ENCODE assay signal across 9 mouse cellular contexts in genomic region chr11:77501392-77501791, GRCm38 (mm10). TPM values are rescaled to one million over a fixed set of nuclear protein-coding genes. Genes with fewer than 3 reads are reported as not detected.
DNase-seq lines count a peak whose midpoint lies in the region; ATAC-seq and TF ChIP-seq lines count a peak whose summit lies in the region.
"Had no signal": no experiment of that assay in that cellular context is flagged by ENCODE, and none has a peak within 500 bp of the region (broad histone marks: within the 10 kb centered on the region; RNA-seq: fewer than 3 reads in every experiment).

No protein-coding gene starts in this region.

- no peak overlapping the region for H3K4me2 ChIP-seq in liver, embryonic 12.5 days
- H3K4me2 ChIP-seq in heart, embryonic 13.5 days = no peak overlapping the region
- no peak overlapping the region for H3K4me2 ChIP-seq in stomach, postnatal 0 days (replicated peaks; ENCODE audit: low read depth)
- H3K4me2 ChIP-seq: embryonic facial prominence, embryonic 12.5 days had no signal

- WGBS in liver, adult 2 months = 22% methylated on average over 5 of the region's 5 CpGs
- 23% methylated on average over 5 of the region's 5 CpGs for WGBS in liver, embryonic 12.5 days (ENCODE audit: insufficient replicate concordance)
- 19% methylated on average over 5 of the region's 5 CpGs for WGBS in heart, embryonic 13.5 days
- 22% methylated on average over 5 of the region's 5 CpGs for WGBS in stomach, postnatal 0 days

- no peaks in the 10 kb centered on the region for H3K36me3 ChIP-seq in liver, adult 2 months (ENCODE audit: control insufficient read depth, insufficient read depth, low read length)
- peaks cover 73% of the 10 kb centered on the region for H3K36me3 ChIP-seq in liver, embryonic 12.5 days
- H3K36me3 ChIP-seq in heart, embryonic 13.5 days = peaks cover 76% of the 10 kb centered on the region
- peaks cover 31% of the 10 kb centered on the region for H3K36me3 ChIP-seq in stomach, postnatal 0 days (ENCODE audit: control insufficient read depth, insufficient read depth, low read length)

- DNase-seq in liver, adult 2 months (ENCODE audit: extremely low read depth, low read depth, low spot score) = peak; percentile 63
- DNase-seq in adrenal gland, adult 18-20 months (ENCODE audit: low spot score in 2 of 2) = peak; percentile 63 to 80
- peak; percentile 86 for DNase-seq in embryo, embryonic 10.5 days (ENCODE audit: low spot score)
- DNase-seq in left cerebral cortex, adult 2 months (ENCODE audit: extremely low spot score in 1 of 2, low spot score in 2 of 2) = peak; percentile 72 to 77
- peak; percentile 75 for DNase-seq in stomach, postnatal 0 days (ENCODE audit: low spot score)

- TF ChIP-seq CTCF in liver, adult 2 months (IDR thresholded peaks at IDR 0.05; ENCODE audit: low read depth, low read length) = peak; percentile 91
- TF ChIP-seq CTCF in left cerebral cortex, adult 2 months (IDR thresholded peaks at IDR 0.05) = peak; percentile 88
- peak; percentile 90 for TF ChIP-seq CTCF in stomach, postnatal 0 days (IDR thresholded peaks at IDR 0.05; ENCODE audit: low read depth)

- no peak for TF ChIP-seq POLR2A in liver, adult 2 months (IDR thresholded peaks at IDR 0.05; ENCODE audit: extremely low read depth, insufficient read depth, low read length)

- no peak overlapping the region for H3K4me3 ChIP-seq in liver, adult 2 months (ENCODE audit: insufficient read depth, low read depth, low read length)
- no peak overlapping the region for H3K4me3 ChIP-seq in liver, embryonic 12.5 days
- no peak overlapping the region for H3K4me3 ChIP-seq in heart, embryonic 13.5 days
- no peak overlapping the region for H3K4me3 ChIP-seq in left cerebral cortex, adult 2 months
- no peak overlapping the region for H3K4me3 ChIP-seq in stomach, postnatal 0 days (ENCODE audit: low read depth, low read length)
- H3K4me3 ChIP-seq: embryonic facial prominence, embryonic 12.5 days had no signal

- H3K27ac ChIP-seq in liver, adult 2 months (replicated peaks; ENCODE audit: insufficient read depth, low read depth, low read length) = no peak overlapping the region
- no peak overlapping the region for H3K27ac ChIP-seq in liver, embryonic 12.5 days
- H3K27ac ChIP-seq in heart, embryonic 13.5 days (replicated peaks) = no peak overlapping the region
- peak overlapping the region; percentile 71 for H3K27ac ChIP-seq in left cerebral cortex, adult 2 months
- no peak overlapping the region for H3K27ac ChIP-seq in stomach, postnatal 0 days (replicated peaks)
- H3K27ac ChIP-seq: embryonic facial prominence, embryonic 12.5 days had no signal

- H3K9me3 ChIP-seq in liver, embryonic 12.5 days (replicated peaks) = no peaks in the 10 kb centered on the region
- H3K9me3 ChIP-seq in heart, embryonic 13.5 days = no peaks in the 10 kb centered on the region
- no peaks in the 10 kb centered on the region for H3K9me3 ChIP-seq in stomach, postnatal 0 days (ENCODE audit: control insufficient read depth, low read length)
- H3K9me3 ChIP-seq: embryonic facial prominence, embryonic 12.5 days had no signal

- H3K9ac ChIP-seq in liver, adult 2 months (ENCODE audit: low read depth, low read length) = no peak overlapping the region
- H3K9ac ChIP-seq in liver, embryonic 12.5 days = no peak overlapping the region
- H3K9ac ChIP-seq in heart, embryonic 13.5 days = peak overlapping the region; percentile 40; the same call in 1 of the 2 replicates
- H3K9ac ChIP-seq in stomach, postnatal 0 days (ENCODE audit: low read length) = no peak overlapping the region
- H3K9ac ChIP-seq: embryonic facial prominence, embryonic 12.5 days had no signal

- H3K27me3 ChIP-seq in liver, adult 2 months (ENCODE audit: control insufficient read depth, insufficient read depth, low read length) = no peaks in the 10 kb centered on the region
- no peaks in the 10 kb centered on the region for H3K27me3 ChIP-seq in liver, embryonic 12.5 days (replicated peaks)
- H3K27me3 ChIP-seq in heart, embryonic 13.5 days (replicated peaks) = no peaks in the 10 kb centered on the region
- H3K27me3 ChIP-seq in stomach, postnatal 0 days (ENCODE audit: control insufficient read depth, insufficient read depth, low read length) = no peaks in the 10 kb centered on the region
- H3K27me3 ChIP-seq: embryonic facial prominence, embryonic 12.5 days had no signal

- intact Hi-C loops in left cerebral cortex, adult 2 months (cut with DNase I) = loop anchor here (1.0 to 10.0 kb wide), 2 partner anchors 10 to 293 kb away; no protein-coding TSS in a partner anchor

- TF ChIP-seq EP300 in stomach, postnatal 0 days (optimal IDR thresholded peaks at IDR 0.05) = no peak

- H3K4me1 ChIP-seq in liver, adult 2 months (ENCODE audit: control insufficient read depth, insufficient read depth, low read length) = no peaks in the 10 kb centered on the region
- peaks cover 26% of the 10 kb centered on the region for H3K4me1 ChIP-seq in liver, embryonic 12.5 days
- H3K4me1 ChIP-seq in heart, embryonic 13.5 days = peaks cover 46% of the 10 kb centered on the region
- H3K4me1 ChIP-seq in stomach, postnatal 0 days (replicated peaks; ENCODE audit: control insufficient read depth, insufficient read depth) = 0 out of 2 replicates have a peak, but pooled peaks cover 6% of the 10 kb centered on the region

- H3K79me2 ChIP-seq in liver, adult 2 months (ENCODE audit: control insufficient read depth, insufficient read depth, low read length) = peaks cover 7% of the 10 kb centered on the region; the same call in 1 of the 2 replicates

- ATAC-seq in liver, embryonic 12.5 days = no peak
- no peak for ATAC-seq in heart, embryonic 13.5 days (ENCODE audit: extremely low read depth, insufficient number of reproducible peaks, low FRiP score, low TSS enrichment)
- ATAC-seq in monocyte, adult 5-6 weeks (replicated peaks; ENCODE audit: insufficient number of reproducible peaks, low FRiP score, low TSS enrichment, poor library complexity, severe bottlenecking) = peak; percentile 42
- no peak for ATAC-seq in stomach, postnatal 0 days (ENCODE audit: low FRiP score, low TSS enrichment)

RNA-seq across cellular contexts. Expression of gene Git1, which starts 8.0 kb away (rescaled TPM):
- total RNA-seq in liver, adult 2 months (2014; rRNA removed) = 2.8 and 4.4 TPM in 2 replicates
- polyA plus RNA-seq in liver, adult 2 months (2012; rRNA removed) = 8.9 and 11.2 TPM in 2 replicates
- polyA plus RNA-seq in liver, embryonic 12.5 days (2016; fragmentation: Nextera tagmentation; extraction: Ambion mirVana) = 3.1 and 3.2 TPM in 2 replicates
- 10 to 100 TPM; 47.7 to 49.2 TPM for total RNA-seq in adrenal gland, adult 18-20 months (2021)
- polyA plus RNA-seq in heart, embryonic 13.5 days (2015; fragmentation: Nextera tagmentation; extraction: Ambion mirVana) = 7.8 and 7.9 TPM in 2 replicates
- 100 to 1,000 TPM; 297 to 305 TPM for total RNA-seq in left cerebral cortex, adult 2 months (2021)
- total RNA-seq in monocyte, adult 5-6 weeks (2017) = 10.6 to 14.7 TPM (median 13.6 TPM) in 3 replicates
- 5.9 and 7.9 TPM in 2 replicates for polyA plus RNA-seq in stomach, postnatal 0 days (2015; fragmentation: Nextera tagmentation; extraction: Ambion mirVana)

RNA-seq across cellular contexts. Expression of gene Ankrd13b, which starts 11.9 kb away (rescaled TPM):
- 0.37 and 0.67 TPM in 2 replicates for total RNA-seq in liver, adult 2 months (2014; rRNA removed)
- polyA plus RNA-seq in liver, adult 2 months (2012; rRNA removed) = 4.8 and 8.0 TPM in 2 replicates
- polyA plus RNA-seq in liver, embryonic 12.5 days (2016; fragmentation: Nextera tagmentation; extraction: Ambion mirVana) = 2.1 and 2.5 TPM in 2 replicates
- total RNA-seq in adrenal gland, adult 18-20 months (2021) = 1 to 10 TPM; 7.9 to 8.3 TPM
- polyA plus RNA-seq in heart, embryonic 13.5 days (2015; fragmentation: Nextera tagmentation; extraction: Ambion mirVana) = 2.6 and 3.3 TPM in 2 replicates
- total RNA-seq in left cerebral cortex, adult 2 months (2021) = 10 to 100 TPM; 89.7 to 91.7 TPM
- 0.58 TPM in 1 of 3 replicates, not detected in the others for total RNA-seq in monocyte, adult 5-6 weeks (2017)
- 2.4 and 3.0 TPM in 2 replicates for polyA plus RNA-seq in stomach, postnatal 0 days (2015; fragmentation: Nextera tagmentation; extraction: Ambion mirVana)

RNA-seq across cellular contexts. Expression of gene Abhd15, which starts 13.5 kb away (rescaled TPM):
- total RNA-seq in liver, adult 2 months (2014; rRNA removed) = 43.0 and 44.8 TPM in 2 replicates
- 32.7 and 55.6 TPM in 2 replicates for polyA plus RNA-seq in liver, adult 2 months (2012; rRNA removed)
- 3.0 and 3.6 TPM in 2 replicates for polyA plus RNA-seq in liver, embryonic 12.5 days (2016; fragmentation: Nextera tagmentation; extraction: Ambion mirVana)
- total RNA-seq in adrenal gland, adult 18-20 months (2021) = 10 to 100 TPM; 16.7 to 27.6 TPM
- 1.1 and 1.6 TPM in 2 replicates for polyA plus RNA-seq in heart, embryonic 13.5 days (2015; fragmentation: Nextera tagmentation; extraction: Ambion mirVana)
- 1 to 10 TPM; 1.4 to 1.7 TPM for total RNA-seq in left cerebral cortex, adult 2 months (2021)
- 3.7 to 13.8 TPM (median 7.7 TPM) in 3 replicates for total RNA-seq in monocyte, adult 5-6 weeks (2017)
- 1.8 and 1.9 TPM in 2 replicates for polyA plus RNA-seq in stomach, postnatal 0 days (2015; fragmentation: Nextera tagmentation; extraction: Ambion mirVana)

RNA-seq across cellular contexts. Expression of gene Trp53i13, which starts 14.4 kb away (rescaled TPM):
- 1.5 and 1.6 TPM in 2 replicates for total RNA-seq in liver, adult 2 months (2014; rRNA removed)
- 5.8 and 6.2 TPM in 2 replicates for polyA plus RNA-seq in liver, adult 2 months (2012; rRNA removed)
- 9.3 and 11.1 TPM in 2 replicates for polyA plus RNA-seq in liver, embryonic 12.5 days (2016; fragmentation: Nextera tagmentation; extraction: Ambion mirVana)
- 10 to 100 TPM; 11.0 to 12.9 TPM for total RNA-seq in adrenal gland, adult 18-20 months (2021)
- 23.5 and 27.7 TPM in 2 replicates for polyA plus RNA-seq in heart, embryonic 13.5 days (2015; fragmentation: Nextera tagmentation; extraction: Ambion mirVana)
- total RNA-seq in left cerebral cortex, adult 2 months (2021) = 1 to 10 TPM; 3.6 to 5.0 TPM
- total RNA-seq in monocyte, adult 5-6 weeks (2017) = 0.68 TPM in 1 of 3 replicates, not detected in the others
- 19.5 and 20.9 TPM in 2 replicates for polyA plus RNA-seq in stomach, postnatal 0 days (2015; fragmentation: Nextera tagmentation; extraction: Ambion mirVana)

RNA-seq across cellular contexts. Expression of gene Gm10392, which starts 17.6 kb away (rescaled TPM):
- not detected in 2 replicates for total RNA-seq in liver, adult 2 months (2014; rRNA removed)
- polyA plus RNA-seq in liver, adult 2 months (2012; rRNA removed) = not detected in 2 replicates
- polyA plus RNA-seq in liver, embryonic 12.5 days (2016; fragmentation: Nextera tagmentation; extraction: Ambion mirVana) = 0.12 and 0.19 TPM in 2 replicates
- not detected for total RNA-seq in adrenal gland, adult 18-20 months (2021)
- 0.11 TPM in 1 of 2 replicates, not detected in the other for polyA plus RNA-seq in heart, embryonic 13.5 days (2015; fragmentation: Nextera tagmentation; extraction: Ambion mirVana)
- not detected for total RNA-seq in left cerebral cortex, adult 2 months (2021)
- not detected in 3 replicates for total RNA-seq in monocyte, adult 5-6 weeks (2017)
- 0.06 and 0.07 TPM in 2 replicates for polyA plus RNA-seq in stomach, postnatal 0 days (2015; fragmentation: Nextera tagmentation; extraction: Ambion mirVana)
- polyA plus RNA-seq: embryonic facial prominence, embryonic 12.5 days had no signal

Comparison
In these comparisons a context has a peak if more than half of its experiments do, and no peak if none do; other contexts are left out.
1. RNA of gene Git1, which starts 8.0 kb away (total RNA-seq): 297 to 305 TPM in left cerebral cortex, adult 2 months; 47.7 to 49.2 TPM in adrenal gland, adult 18-20 months, 10.6 to 14.7 TPM in monocyte, adult 5-6 weeks and 2.8 to 4.4 TPM in liver, adult 2 months; every median in the first group is over 4 times any median in the second.
2. RNA of gene Ankrd13b, which starts 11.9 kb away (total RNA-seq): 89.7 to 91.7 TPM in left cerebral cortex, adult 2 months; 7.9 to 8.3 TPM in adrenal gland, adult 18-20 months, 0.37 to 0.67 TPM in liver, adult 2 months and 0.58 TPM in monocyte, adult 5-6 weeks; every median in the first group is over 4 times any median in the second.
3. Peak in every context shown above with its lines, with median percentiles within 50 percentile points of each other: DNase-seq and CTCF ChIP-seq.